Mouse (Mus musculus): ENCODE results near the gene Eif3k. TPM values are rescaled to one million over a fixed set of nuclear protein-coding genes. Genes with fewer than 3 reads are reported as not detected.
A peak's percentile ranks its signal among the peaks of the same experiment; 100 is the strongest.

The Eif3k gene
- total and polyA plus RNA-seq, 2 experiments from 2014 or later = 309 to 472 TPM

DNA sequence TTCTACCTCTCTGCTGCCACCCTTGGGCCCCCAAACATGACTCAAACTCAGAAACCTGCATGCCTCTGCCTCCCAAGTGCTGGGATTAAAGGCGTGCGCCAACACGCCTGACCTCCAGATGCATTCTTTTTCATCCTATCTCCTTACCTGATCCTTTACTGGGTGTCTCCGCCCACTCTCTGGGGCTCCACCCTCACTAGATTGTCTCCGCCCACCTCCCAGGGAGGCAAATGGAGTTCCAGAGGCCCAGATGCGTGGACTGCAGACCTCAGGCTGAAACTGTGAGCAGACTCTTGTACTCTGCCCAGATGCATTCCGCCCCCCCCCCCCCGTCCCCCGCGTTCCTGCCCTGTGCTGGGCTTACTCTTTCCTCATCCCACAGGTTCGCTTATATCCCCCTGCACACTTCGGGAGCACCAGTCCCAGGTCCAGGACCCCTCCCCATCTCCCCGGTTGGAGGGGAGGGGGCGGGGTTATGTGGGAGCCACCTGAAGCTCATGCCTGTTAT lies 9.2 kb upstream of the Eif3k start:
- DNase-seq (ENCODE audit: low spot score) = no peak
- H3K4me1 ChIP-seq (ENCODE audit: insufficient read depth, low read length) = no peaks in the 10 kb centered on the region
- no peak overlapping the region for H3K27ac ChIP-seq
- no peaks in the 10 kb centered on the region for H3K9me3 ChIP-seq (ENCODE audit: low read length)
- H3K4me2 ChIP-seq (ENCODE audit: low read depth, low read length) = no peak overlapping the region
- H3K4me3 ChIP-seq (ENCODE audit: low read length) = no peak overlapping the region
- no peak for TF ChIP-seq CTCF (IDR thresholded peaks at IDR 0.05; ENCODE audit: low read depth)
- no peak overlapping the region for H3K9ac ChIP-seq (replicated peaks; ENCODE audit: low read length)
- no peaks in the 10 kb centered on the region for H3K36me3 ChIP-seq (ENCODE audit: insufficient read depth, low read length)
- H3K27me3 ChIP-seq (ENCODE audit: insufficient read depth, low read length) = no peaks in the 10 kb centered on the region
- ATAC-seq = no peak
- WGBS = 54% methylated on average over 13 of the region's 14 CpGs

DNA sequence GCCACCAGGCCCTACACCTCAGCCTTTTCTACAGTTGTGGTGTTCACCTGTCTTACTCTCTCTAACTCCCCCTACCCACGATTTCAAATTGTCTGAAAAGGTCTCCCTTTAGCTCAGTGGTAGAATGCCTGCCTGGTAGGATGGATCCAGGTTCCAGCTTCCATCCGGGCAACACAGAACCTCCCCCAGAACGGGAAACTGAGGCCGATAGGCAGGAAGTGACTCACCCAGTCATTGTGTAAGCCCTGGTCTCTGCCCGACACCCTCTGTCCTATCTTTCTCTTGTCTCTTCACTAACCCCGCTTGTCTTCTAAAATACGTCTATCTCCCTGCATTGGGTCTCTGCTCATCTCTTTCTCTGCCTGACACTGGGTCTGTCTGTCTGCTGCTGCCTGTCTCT lies 3.5 kb upstream of the Eif3k start:
- ATAC-seq = no peak
- WGBS = 80% methylated on average over 7 of the region's 7 CpGs
- no peak overlapping the region for H3K4me2 ChIP-seq (ENCODE audit: low read depth, low read length)
- no peaks in the 10 kb centered on the region for H3K36me3 ChIP-seq (ENCODE audit: insufficient read depth, low read length)
- H3K4me3 ChIP-seq (ENCODE audit: low read length) = no peak overlapping the region
- DNase-seq (ENCODE audit: low spot score) = no peak
- no peak overlapping the region for H3K9ac ChIP-seq (replicated peaks; ENCODE audit: low read length)
- no peak for TF ChIP-seq CTCF (IDR thresholded peaks at IDR 0.05; ENCODE audit: low read depth)
- no peaks in the 10 kb centered on the region for H3K27me3 ChIP-seq (ENCODE audit: insufficient read depth, low read length)
- peaks cover 4% of the 10 kb centered on the region; the same call in 1 of the 2 replicates for H3K4me1 ChIP-seq (ENCODE audit: insufficient read depth, low read length)
- H3K27ac ChIP-seq = no peak overlapping the region
- H3K9me3 ChIP-seq (ENCODE audit: low read length) = no peaks in the 10 kb centered on the region

DNA sequence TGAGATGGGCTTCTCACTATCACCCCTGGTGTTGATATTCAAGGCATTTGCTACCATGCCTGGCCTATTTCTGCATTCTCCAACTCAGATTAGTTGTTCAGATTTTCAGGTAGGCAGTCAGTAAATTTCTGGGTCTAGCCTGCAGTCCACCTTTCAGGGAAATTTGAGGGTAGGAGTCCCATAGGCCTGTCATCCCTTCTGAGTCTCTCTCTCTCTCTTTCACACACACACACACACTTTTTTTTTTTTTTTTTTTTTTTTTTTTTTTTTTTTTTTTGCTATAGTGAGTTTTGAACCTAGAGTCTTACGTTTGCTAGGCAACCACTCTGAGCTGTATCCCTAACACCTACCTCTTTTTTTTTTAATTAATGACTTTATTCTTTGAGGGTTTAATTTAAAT lies 2.8 kb upstream of the Eif3k start:
- no peak for DNase-seq (ENCODE audit: low spot score)

DNA sequence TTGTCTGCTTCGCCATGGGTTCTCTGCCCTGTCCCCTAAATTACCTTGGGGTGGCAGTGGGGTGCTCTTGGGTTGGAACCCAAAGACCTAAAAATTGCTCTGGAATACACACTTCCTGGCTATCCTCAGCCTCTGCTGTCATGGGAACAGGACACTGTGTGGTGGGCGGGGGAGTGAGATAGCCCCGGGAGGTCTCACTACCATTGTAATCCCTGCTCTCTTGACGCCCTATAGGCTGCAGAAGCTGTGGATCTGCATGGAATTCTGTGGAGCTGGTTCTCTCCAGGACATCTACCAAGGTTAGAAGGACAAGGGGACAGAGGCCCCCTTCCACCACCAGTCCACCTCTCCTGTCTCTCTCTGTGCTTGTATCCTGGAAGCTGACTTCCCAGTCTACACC lies 2.2 kb upstream of the Eif3k start:
- ATAC-seq (no peak), DNase-seq (ENCODE audit: low spot score) (no peak)
- Histone ChIP-seq H3K4me1 (ENCODE audit: insufficient read depth, low read length) (peaks cover 4% of the 10 kb centered on the region; the same call in 1 of the 2 replicates), H3K27me3 (ENCODE audit: insufficient read depth, low read length) (no peaks in the 10 kb centered on the region), H3K9me3 (ENCODE audit: low read length) (no peaks in the 10 kb centered on the region), H3K27ac (no peak overlapping the region), H3K4me3 (ENCODE audit: low read length) (no peak overlapping the region), H3K36me3 (ENCODE audit: insufficient read depth, low read length) (peaks cover 4% of the 10 kb centered on the region; the same call in 1 of the 2 replicates), H3K9ac (replicated peaks; ENCODE audit: low read length) (no peak overlapping the region), H3K4me2 (ENCODE audit: low read depth, low read length) (no peak overlapping the region)
- WGBS = 69% methylated on average over 4 of the region's 4 CpGs
- TF ChIP-seq CTCF (IDR thresholded peaks at IDR 0.05; ENCODE audit: low read depth) = no peak

More for the DNA sequence above, 2.8 kb upstream of the Eif3k start:
- Histone ChIP-seq H3K27me3 (ENCODE audit: insufficient read depth, low read length) (no peaks in the 10 kb centered on the region), H3K4me3 (ENCODE audit: low read length) (no peak overlapping the region), H3K36me3 (ENCODE audit: insufficient read depth, low read length) (no peaks in the 10 kb centered on the region), H3K9ac (replicated peaks; ENCODE audit: low read length) (no peak overlapping the region), H3K4me2 (ENCODE audit: low read depth, low read length) (no peak overlapping the region), H3K4me1 (ENCODE audit: insufficient read depth, low read length) (peaks cover 4% of the 10 kb centered on the region; the same call in 1 of the 2 replicates), H3K9me3 (ENCODE audit: low read length) (no peaks in the 10 kb centered on the region), H3K27ac (no peak overlapping the region)
- 96% methylated on average over 1 of the region's 1 CpGs for WGBS
- no peak for TF ChIP-seq CTCF (IDR thresholded peaks at IDR 0.05; ENCODE audit: low read depth)
- no peak for ATAC-seq

DNA sequence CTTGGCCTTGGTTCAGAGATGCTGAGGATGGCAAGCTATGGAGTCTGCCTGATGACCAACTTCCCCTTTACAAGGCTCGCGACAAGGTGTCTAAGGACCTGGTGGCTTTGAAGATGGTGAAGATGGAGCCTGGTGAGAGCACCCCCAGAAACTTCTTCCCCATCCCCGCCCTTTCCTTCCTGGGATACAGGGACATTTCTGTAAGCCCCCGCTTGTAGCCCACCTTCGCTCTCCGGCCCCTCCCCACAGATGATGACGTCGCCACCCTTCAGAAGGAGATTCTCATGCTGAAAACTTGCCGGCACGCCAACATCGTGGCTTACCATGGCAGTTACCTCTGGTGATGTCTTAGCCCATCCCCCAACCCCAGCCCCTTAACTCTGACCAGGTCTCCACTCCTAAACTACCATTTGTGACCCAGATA lies 1.5 kb upstream of the Eif3k start:
- no peak for TF ChIP-seq CTCF (IDR thresholded peaks at IDR 0.05; ENCODE audit: low read depth)
- DNase-seq (ENCODE audit: low spot score) = no peak
- Histone ChIP-seq H3K4me3 (ENCODE audit: low read length) (no peak overlapping the region), H3K36me3 (ENCODE audit: insufficient read depth, low read length) (peaks cover 10% of the 10 kb centered on the region), H3K27ac (no peak overlapping the region), H3K9ac (replicated peaks; ENCODE audit: low read length) (no peak overlapping the region), H3K4me1 (ENCODE audit: insufficient read depth, low read length) (peaks cover 4% of the 10 kb centered on the region; the same call in 1 of the 2 replicates), H3K9me3 (ENCODE audit: low read length) (no peaks in the 10 kb centered on the region), H3K27me3 (ENCODE audit: insufficient read depth, low read length) (no peaks in the 10 kb centered on the region), H3K4me2 (ENCODE audit: low read depth, low read length) (no peak overlapping the region)
- no peak for ATAC-seq
- 78% methylated on average over 11 of the region's 11 CpGs for WGBS

DNA sequence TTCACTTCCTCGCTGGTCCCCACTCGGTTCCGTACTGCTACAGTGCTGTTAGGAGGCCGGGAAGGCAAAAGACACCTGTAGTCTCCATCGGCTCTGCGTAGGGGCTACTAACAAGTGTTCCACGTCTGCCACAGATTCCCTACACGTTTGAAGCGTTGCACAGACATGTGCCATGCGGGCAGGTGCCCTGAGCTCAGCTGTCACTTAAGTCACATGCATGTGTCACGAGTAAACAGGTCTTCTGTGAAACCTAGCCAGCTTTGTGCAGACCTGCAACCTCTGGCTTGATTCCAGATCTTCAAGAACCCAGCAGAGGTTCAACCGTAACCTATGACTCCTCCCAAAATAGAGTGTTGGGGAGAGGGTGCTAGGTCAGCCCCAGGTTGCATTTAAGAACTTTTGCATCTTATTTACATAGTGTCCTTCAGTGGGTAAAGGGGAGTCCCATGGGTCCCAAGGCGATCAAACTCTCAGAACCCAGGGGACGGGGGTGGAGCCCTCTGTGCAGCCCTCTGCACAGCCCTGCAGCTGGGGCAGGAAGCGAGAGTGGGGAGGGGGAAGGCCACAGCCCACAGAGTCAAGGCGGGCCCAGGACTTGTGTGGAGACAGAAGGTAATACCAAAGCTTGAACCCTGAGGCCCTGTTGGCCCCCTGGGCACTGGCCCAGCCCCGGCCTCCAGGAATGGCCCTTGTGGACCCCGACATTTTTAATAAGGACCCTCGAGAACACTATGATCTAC lies 780 bp upstream of the Eif3k start:
- Histone ChIP-seq H3K9ac (replicated peaks; ENCODE audit: low read length) (peak overlapping the region; percentile 39), H3K9me3 (ENCODE audit: low read length) (no peaks in the 10 kb centered on the region), H3K27ac (peak overlapping the region; percentile 55), H3K4me3 (ENCODE audit: low read length) (peak overlapping the region; percentile 76), H3K4me1 (ENCODE audit: insufficient read depth, low read length) (peaks cover 4% of the 10 kb centered on the region; the same call in 1 of the 2 replicates), H3K4me2 (ENCODE audit: low read depth, low read length) (peak overlapping the region; percentile 60), H3K27me3 (ENCODE audit: insufficient read depth, low read length) (no peaks in the 10 kb centered on the region), H3K36me3 (ENCODE audit: insufficient read depth, low read length) (peaks cover 17% of the 10 kb centered on the region)
- DNase-seq (ENCODE audit: low spot score) = peak; percentile 9
- TF ChIP-seq CTCF (IDR thresholded peaks at IDR 0.05; ENCODE audit: low read depth) = no peak
- peak; percentile 61 for ATAC-seq
- WGBS = 15% methylated on average over 19 of the region's 19 CpGs

DNA sequence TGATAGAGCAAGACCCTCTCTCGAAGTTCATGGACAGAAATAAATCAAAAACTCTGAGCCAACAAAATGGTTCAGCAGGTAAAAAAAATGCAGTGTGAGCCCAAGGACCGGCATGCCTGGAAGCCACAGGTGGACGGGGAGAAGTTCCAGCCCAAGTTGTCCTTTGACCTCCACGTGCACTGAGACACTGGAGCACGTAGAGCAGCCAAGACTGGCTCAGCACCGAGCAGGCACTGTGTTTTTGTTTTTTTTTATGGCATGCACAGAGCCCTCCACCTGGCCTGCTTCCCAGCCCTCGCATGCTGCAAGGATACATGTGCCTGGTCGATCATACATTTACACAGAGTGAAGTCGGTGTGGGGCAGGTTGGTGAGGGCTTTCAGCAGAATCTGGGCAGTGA lies 4.1 kb downstream of the Eif3k start:
- Histone ChIP-seq H3K27ac (no peak overlapping the region), H3K4me1 (ENCODE audit: insufficient read depth, low read length) (peaks cover 3% of the 10 kb centered on the region; the same call in 1 of the 2 replicates), H3K27me3 (ENCODE audit: insufficient read depth, low read length) (no peaks in the 10 kb centered on the region), H3K36me3 (ENCODE audit: insufficient read depth, low read length) (peaks cover 43% of the 10 kb centered on the region), H3K9me3 (ENCODE audit: low read length) (no peaks in the 10 kb centered on the region), H3K4me3 (ENCODE audit: low read length) (no peak overlapping the region), H3K4me2 (ENCODE audit: low read depth, low read length) (no peak overlapping the region), H3K9ac (replicated peaks; ENCODE audit: low read length) (no peak overlapping the region)
- WGBS = 87% methylated on average over 9 of the region's 9 CpGs
- DNase-seq (ENCODE audit: low spot score) (no peak), ATAC-seq (no peak)
- TF ChIP-seq CTCF (IDR thresholded peaks at IDR 0.05; ENCODE audit: low read depth) = no peak
